Mouse (Mus musculus): Measurements from ENCODE around the gene Nsa2. TPM values are rescaled to one million over a fixed set of nuclear protein-coding genes. Genes with fewer than 3 reads are reported as not detected.

Gene Nsa2
- total and polyA plus RNA-seq, 3 experiments = 24.6 to 321 (median 229) TPM

GRCm38 (mm10) chr13:97087421-97087820 is 50.3 kb downstream of the Nsa2 start:
- H3K9me3 ChIP-seq (replicated peaks) = no peaks in the 10 kb centered on the region
- no peaks in the 10 kb centered on the region for H3K36me3 ChIP-seq (replicated peaks)
- H3K27me3 ChIP-seq (ENCODE audit: insufficient read depth, low read length) = peaks cover 3% of the 10 kb centered on the region; the same call in 1 of the 2 replicates
- TF ChIP-seq TAL1 (conservative IDR thresholded peaks at IDR 0.05; ENCODE audit: low read depth, low read length) (no peak), CTCF (IDR thresholded peaks at IDR 0.05; ENCODE audit: low read depth, low read length) (no peak), POLR2AphosphoS5 (IDR thresholded peaks at IDR 0.05; ENCODE audit: insufficient replicate concordance, low read depth, low read length) (no peak), GATA1 (IDR thresholded peaks at IDR 0.05; ENCODE audit: borderline replicate concordance, low read length) (no peak), GATA2 (IDR thresholded peaks at IDR 0.05; ENCODE audit: borderline replicate concordance, low read depth, low read length) (no peak)
- DNase-seq (ENCODE audit: low spot score) = no peak
- no peak for ATAC-seq (ENCODE audit: extremely low read depth, insufficient number of reproducible peaks, low FRiP score, poor library complexity, severe bottlenecking)
- H3K4me1 ChIP-seq (ENCODE audit: insufficient read depth, low read depth, low read length) = no peaks in the 10 kb centered on the region
- H3K4me3 ChIP-seq (ENCODE audit: low read depth, low read length) = no peak overlapping the region

DNA sequence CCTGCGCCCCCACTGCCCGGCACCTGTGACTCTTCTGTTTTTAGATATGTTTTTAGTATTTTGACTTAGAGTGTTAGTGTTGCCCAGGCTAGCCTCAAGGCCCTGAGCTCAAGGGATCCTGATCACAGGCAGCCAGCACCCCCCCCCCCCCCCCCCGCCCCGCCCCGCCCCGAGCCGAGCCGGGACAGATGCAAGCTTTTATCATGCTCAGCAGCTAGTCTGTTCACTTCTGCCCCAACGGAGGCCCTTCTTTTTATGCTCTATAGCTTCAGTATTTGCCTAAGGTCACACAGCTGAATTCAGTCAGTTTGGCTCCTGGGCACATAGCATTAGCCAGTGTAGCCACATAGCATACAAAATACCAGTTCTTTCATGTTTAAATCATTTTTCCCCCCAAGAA is 51.4 kb downstream of the Nsa2 start:
- Histone ChIP-seq H3K36me3 (replicated peaks) (no peaks in the 10 kb centered on the region), H3K27me3 (ENCODE audit: insufficient read depth, low read length) (peaks cover 4% of the 10 kb centered on the region; the same call in 1 of the 2 replicates), H3K9me3 (replicated peaks) (no peaks in the 10 kb centered on the region), H3K4me1 (ENCODE audit: insufficient read depth, low read depth, low read length) (no peaks in the 10 kb centered on the region), H3K4me3 (ENCODE audit: low read depth, low read length) (no peak overlapping the region)
- TF ChIP-seq CTCF (IDR thresholded peaks at IDR 0.05; ENCODE audit: low read depth, low read length) = no peak
- no peak for TF ChIP-seq GATA2 (IDR thresholded peaks at IDR 0.05; ENCODE audit: borderline replicate concordance, low read depth, low read length)
- no peak for TF ChIP-seq TAL1 (conservative IDR thresholded peaks at IDR 0.05; ENCODE audit: low read depth, low read length)
- no peak for TF ChIP-seq POLR2AphosphoS5 (IDR thresholded peaks at IDR 0.05; ENCODE audit: insufficient replicate concordance, low read depth, low read length)
- no peak for TF ChIP-seq GATA1 (IDR thresholded peaks at IDR 0.05; ENCODE audit: borderline replicate concordance, low read length)
- DNase-seq (ENCODE audit: low spot score) = no peak
- ATAC-seq (ENCODE audit: extremely low read depth, insufficient number of reproducible peaks, low FRiP score, poor library complexity, severe bottlenecking) = no peak

GRCm38 (mm10) chr13:97082432-97082831 is 55.3 kb downstream of the Nsa2 start:
- Histone ChIP-seq H3K36me3 (replicated peaks) (no peaks in the 10 kb centered on the region), H3K4me3 (ENCODE audit: low read depth, low read length) (no peak overlapping the region), H3K9me3 (replicated peaks) (no peaks in the 10 kb centered on the region), H3K4me1 (ENCODE audit: insufficient read depth, low read depth, low read length) (no peaks in the 10 kb centered on the region), H3K27me3 (ENCODE audit: insufficient read depth, low read length) (peaks cover 4% of the 10 kb centered on the region; the same call in 1 of the 2 replicates)
- TF ChIP-seq CTCF (IDR thresholded peaks at IDR 0.05; ENCODE audit: low read depth, low read length) (no peak), GATA2 (IDR thresholded peaks at IDR 0.05; ENCODE audit: borderline replicate concordance, low read depth, low read length) (no peak), TAL1 (conservative IDR thresholded peaks at IDR 0.05; ENCODE audit: low read depth, low read length) (no peak), POLR2AphosphoS5 (IDR thresholded peaks at IDR 0.05; ENCODE audit: insufficient replicate concordance, low read depth, low read length) (no peak), GATA1 (IDR thresholded peaks at IDR 0.05; ENCODE audit: borderline replicate concordance, low read length) (no peak)
- DNase-seq (ENCODE audit: low spot score) (no peak), ATAC-seq (ENCODE audit: extremely low read depth, insufficient number of reproducible peaks, low FRiP score, poor library complexity, severe bottlenecking) (no peak)

- H3K4me3 ChIP-seq (ENCODE audit: low read depth, low read length) = no peak overlapping the region
- H3K4me1 ChIP-seq (ENCODE audit: insufficient read depth, low read depth, low read length) = no peaks in the 10 kb centered on the region
- TF ChIP-seq CTCF (IDR thresholded peaks at IDR 0.05; ENCODE audit: low read depth, low read length) (no peak), TAL1 (conservative IDR thresholded peaks at IDR 0.05; ENCODE audit: low read depth, low read length) (no peak), GATA1 (IDR thresholded peaks at IDR 0.05; ENCODE audit: borderline replicate concordance, low read length) (no peak), POLR2AphosphoS5 (IDR thresholded peaks at IDR 0.05; ENCODE audit: insufficient replicate concordance, low read depth, low read length) (no peak), GATA2 (IDR thresholded peaks at IDR 0.05; ENCODE audit: borderline replicate concordance, low read depth, low read length) (no peak)
- no peaks in the 10 kb centered on the region for H3K36me3 ChIP-seq (replicated peaks)
- H3K9me3 ChIP-seq (replicated peaks) = no peaks in the 10 kb centered on the region
- DNase-seq (ENCODE audit: low spot score) = no peak
- no peak for ATAC-seq (ENCODE audit: extremely low read depth, insufficient number of reproducible peaks, low FRiP score, poor library complexity, severe bottlenecking)
- H3K27me3 ChIP-seq (ENCODE audit: insufficient read depth, low read length) = 0 out of 2 replicates have a peak, but pooled peaks cover 4% of the 10 kb centered on the region
Observed at GRCm38 (mm10) chr13:97080615-97081014, 57.1 kb downstream of the Nsa2 start.

- H3K9me3 ChIP-seq (replicated peaks) = no peaks in the 10 kb centered on the region
Observed at GRCm38 (mm10) chr13:97080201-97080600, 57.5 kb downstream of the Nsa2 start.

More at GRCm38 (mm10) chr13:97080201-97080600, 57.5 kb downstream of the Nsa2 start:
- ATAC-seq (ENCODE audit: extremely low read depth, insufficient number of reproducible peaks, low FRiP score, poor library complexity, severe bottlenecking) = no peak
- no peaks in the 10 kb centered on the region for H3K4me1 ChIP-seq (ENCODE audit: insufficient read depth, low read depth, low read length)
- H3K36me3 ChIP-seq (replicated peaks) = no peaks in the 10 kb centered on the region
- DNase-seq (ENCODE audit: low spot score) = no peak
- H3K4me3 ChIP-seq (ENCODE audit: low read depth, low read length) = no peak overlapping the region
- TF ChIP-seq GATA2 (IDR thresholded peaks at IDR 0.05; ENCODE audit: borderline replicate concordance, low read depth, low read length) = no peak
- no peak for TF ChIP-seq POLR2AphosphoS5 (IDR thresholded peaks at IDR 0.05; ENCODE audit: insufficient replicate concordance, low read depth, low read length)
- no peak for TF ChIP-seq CTCF (IDR thresholded peaks at IDR 0.05; ENCODE audit: low read depth, low read length)
- no peak for TF ChIP-seq GATA1 (IDR thresholded peaks at IDR 0.05; ENCODE audit: borderline replicate concordance, low read length)
- no peak for TF ChIP-seq TAL1 (conservative IDR thresholded peaks at IDR 0.05; ENCODE audit: low read depth, low read length)
- H3K27me3 ChIP-seq (ENCODE audit: insufficient read depth, low read length) = 0 out of 2 replicates have a peak, but pooled peaks cover 4% of the 10 kb centered on the region

Other genes with a start within 250 kb of the Nsa2 start
- gene Gcnt4, start 213.2 kb downstream of the Nsa2 start, total RNA-seq (2014; fragmentation: Nextera tagmentation) = not detected in 2 replicates
- 0.06 and 0.11 TPM in 2 replicates for gene Gcnt4, start 213.2 kb downstream of the Nsa2 start, total RNA-seq (2017)
- not detected in 2 replicates for gene Gcnt4, start 213.2 kb downstream of the Nsa2 start, polyA plus RNA-seq (2012)
- not detected in 2 replicates for gene 1700029F12Rik, start 103.6 kb downstream of the Nsa2 start, total RNA-seq (2014; fragmentation: Nextera tagmentation)
- not detected in 2 replicates for gene 1700029F12Rik, start 103.6 kb downstream of the Nsa2 start, total RNA-seq (2017)
- gene 1700029F12Rik, start 103.6 kb downstream of the Nsa2 start, polyA plus RNA-seq (2012) = not detected in 2 replicates
- gene Fam169a, start 70.7 kb downstream of the Nsa2 start, total RNA-seq (2014; fragmentation: Nextera tagmentation) = not detected in 2 replicates
- gene Fam169a, start 70.7 kb downstream of the Nsa2 start, total RNA-seq (2017) = 0.29 and 0.49 TPM in 2 replicates
- not detected in 2 replicates for gene Fam169a, start 70.7 kb downstream of the Nsa2 start, polyA plus RNA-seq (2012)
- 1.4 and 3.0 TPM in 2 replicates for gene Gm6169, start 38.7 kb downstream of the Nsa2 start, total RNA-seq (2014; fragmentation: Nextera tagmentation)
- gene Gm6169, start 38.7 kb downstream of the Nsa2 start, total RNA-seq (2017) = 0.82 and 1.9 TPM in 2 replicates
- gene Gm6169, start 38.7 kb downstream of the Nsa2 start, polyA plus RNA-seq (2012) = 0.07 and 0.10 TPM in 2 replicates
- gene Gfm2, start within 50 bp of the Nsa2 start, total RNA-seq (2014; fragmentation: Nextera tagmentation) = 55.8 and 62.5 TPM in 2 replicates
- 41.9 and 51.4 TPM in 2 replicates for gene Gfm2, start within 50 bp of the Nsa2 start, total RNA-seq (2017)
- 16.6 and 28.4 TPM in 2 replicates for gene Gfm2, start within 50 bp of the Nsa2 start, polyA plus RNA-seq (2012)
- gene Hexb, start 60.4 kb upstream of the Nsa2 start, total RNA-seq (2014; fragmentation: Nextera tagmentation) = 33.0 and 34.5 TPM in 2 replicates
- gene Hexb, start 60.4 kb upstream of the Nsa2 start, total RNA-seq (2017) = 139 and 141 TPM in 2 replicates
- 7.6 and 11.6 TPM in 2 replicates for gene Hexb, start 60.4 kb upstream of the Nsa2 start, polyA plus RNA-seq (2012)
- 0.29 and 0.38 TPM in 2 replicates for gene Enc1, start 103.2 kb upstream of the Nsa2 start, total RNA-seq (2014; fragmentation: Nextera tagmentation)
- 0.81 and 0.82 TPM in 2 replicates for gene Enc1, start 103.2 kb upstream of the Nsa2 start, total RNA-seq (2017)
- gene Enc1, start 103.2 kb upstream of the Nsa2 start, polyA plus RNA-seq (2012) = 0.20 and 0.24 TPM in 2 replicates

Measured in G1E (cell line).